Mouse (Mus musculus) embryonic fibroblast, embryonic 13.5 days (primary cell): ENCODE measurements around the gene Myo5a.

ENCODE experiments used
- CTCF ChIP-seq: IDR thresholded peaks from 2 replicates; pipeline ENCODE4 v1.5.1; 2011; ENCODE audit warnings: mild to moderate bottlenecking, control low read depth, low read length, moderate library complexity, borderline replicate concordance; ENCODE audit not compliant: insufficient read depth
- POLR2A ChIP-seq: IDR thresholded peaks from 2 replicates; pipeline ENCODE4 v1.6.1; 2011; ENCODE audit warnings: low read depth, mild to moderate bottlenecking, control low read depth, low read length, moderate library complexity

- TF ChIP-seq CTCF (no peak), POLR2A (no peak)
Measured at GRCm38 (mm10) chr9:75258792-75259191, 188.0 kb downstream of the Myo5a start.
